Mouse (Mus musculus): ENCODE measurements around the gene Mrps7.

Mrps7 gene

DNA sequence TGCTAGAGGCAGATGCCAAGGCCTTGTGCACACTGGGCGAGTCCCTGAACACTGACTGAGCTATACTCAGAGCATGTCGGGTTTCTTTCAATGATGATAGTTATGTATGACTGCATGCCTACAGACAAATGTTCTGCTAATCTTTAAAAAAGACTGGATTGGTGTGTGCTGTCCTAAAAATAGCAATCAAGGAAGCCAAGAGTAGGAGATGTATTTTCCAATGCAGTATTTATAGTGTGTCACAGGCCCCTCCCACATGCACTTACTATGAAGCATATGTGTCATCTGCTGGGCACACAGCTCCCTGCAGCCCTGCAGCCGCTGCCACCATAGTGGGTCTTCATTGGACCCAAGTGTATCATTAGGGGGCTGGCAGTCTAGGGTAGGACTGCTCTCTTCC, 49.5 kb downstream of the Mrps7 start:
- DNase-seq = peak; percentile 35 to 37

DNA sequence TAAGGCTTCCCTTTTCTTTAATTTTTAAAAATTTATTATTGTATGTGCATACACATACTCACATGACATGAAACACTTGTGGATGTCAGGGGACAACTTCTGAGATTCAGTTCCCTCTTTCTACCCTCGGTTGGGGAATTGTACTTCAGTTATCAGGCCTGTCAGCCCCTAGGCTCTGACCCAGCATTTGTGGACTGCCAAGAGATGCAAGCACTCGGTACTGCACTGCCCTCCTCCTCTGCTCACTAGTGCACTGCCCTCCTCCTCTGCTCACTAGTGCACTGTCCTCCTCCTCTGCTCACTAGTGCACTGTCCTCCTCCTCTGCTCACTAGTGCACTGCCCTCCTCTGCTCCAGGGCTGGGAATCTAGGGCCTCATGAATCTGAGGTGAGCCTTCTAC, 50.4 kb downstream of the Mrps7 start:
- no peak for DNase-seq

Measured in cerebellum, postnatal 25 days (tissue).